Mouse (Mus musculus) c-Kit-negative CD71-positive TER-119-positive erythroid progenitor cells, embryonic 14.5 days (primary cell): ENCODE results near the gene Serhl.
A peak's percentile ranks its signal among the peaks of the same experiment; 100 is the strongest.
"Not testable (repeated sequence)": the region's sequence is repeated elsewhere in the genome, so short reads cannot be mapped to it uniquely, and the experiment has no call there.

Source experiments
- DNase-seq: peaks from one replicate; pipeline ENCODE4 v3.0.0-alpha.2; 2013; ENCODE audit warnings: low read depth, low spot score

The Serhl gene

GRCm38 (mm10) chr15:83089429-83089605, at the start of gene Serhl:
TSS of gene Serhl (plus strand) at chr15:83089506.
- no peak for DNase-seq

GRCm38 (mm10) chr15:83040156-83040555, 49.1 kb upstream of the Serhl start:
- no peak for DNase-seq

- DNase-seq: no peak
These were observed 46.5 kb upstream of the Serhl start for GRCm38 (mm10) chr15:83042655-83043361.

- DNase-seq: no peak
These were observed 46.0 kb upstream of the Serhl start for GRCm38 (mm10) chr15:83043362-83043708.

- DNase-seq: not testable (repeated sequence)
These were observed 43.7 kb upstream of the Serhl start for GRCm38 (mm10) chr15:83045565-83045964.

GRCm38 (mm10) chr15:83046308-83046707, 43.0 kb upstream of the Serhl start:
- peak; percentile 13 for DNase-seq

GRCm38 (mm10) chr15:83046730-83047129, 42.6 kb upstream of the Serhl start:
- no peak for DNase-seq

- DNase-seq: no peak
These were observed 36.8 kb upstream of the Serhl start for GRCm38 (mm10) chr15:83052341-83053104.

- no peak for DNase-seq
These were observed 36.0 kb upstream of the Serhl start for GRCm38 (mm10) chr15:83053261-83053660.

GRCm38 (mm10) chr15:83055569-83055968, 33.7 kb upstream of the Serhl start:
- no peak for DNase-seq

- DNase-seq: no peak
These were observed 32.8 kb upstream of the Serhl start for GRCm38 (mm10) chr15:83056378-83057083.

- no peak for DNase-seq
These were observed 31.8 kb upstream of the Serhl start for GRCm38 (mm10) chr15:83057533-83057932.

- no peak for DNase-seq
These were observed 30.1 kb upstream of the Serhl start for GRCm38 (mm10) chr15:83059233-83059660.

- no peak for DNase-seq
These were observed 27.6 kb upstream of the Serhl start for GRCm38 (mm10) chr15:83061689-83062088.

- DNase-seq: not testable (repeated sequence)
These were observed 26.7 kb upstream of the Serhl start for GRCm38 (mm10) chr15:83062582-83062981.

GRCm38 (mm10) chr15:83065543-83065942, 23.8 kb upstream of the Serhl start:
- DNase-seq: no peak

- no peak for DNase-seq
These were observed 21.0 kb upstream of the Serhl start for GRCm38 (mm10) chr15:83068270-83068669.

GRCm38 (mm10) chr15:83070942-83071341, 18.4 kb upstream of the Serhl start:
- no peak for DNase-seq

GRCm38 (mm10) chr15:83071752-83072151, 17.6 kb upstream of the Serhl start:
- no peak for DNase-seq

GRCm38 (mm10) chr15:83074179-83074578, 15.1 kb upstream of the Serhl start:
- DNase-seq: no peak

GRCm38 (mm10) chr15:83075607-83076525, 13.4 kb upstream of the Serhl start:
- no peak for DNase-seq

- no peak for DNase-seq
These were observed 5.8 kb upstream of the Serhl start for GRCm38 (mm10) chr15:83083530-83083929.
